Mouse (Mus musculus) thymus, adult 2 months (tissue): Measurements from ENCODE around the gene Dqx1.

ENCODE experiments used
- CTCF ChIP-seq: fragments of 200-500 bp; IDR thresholded peaks from 2 replicates; pipeline ENCODE4 v1.5.1; 2012; ENCODE audit warnings: mild to moderate bottlenecking, control low read depth, low read length, moderate library complexity, borderline replicate concordance; ENCODE audit not compliant: control insufficient read depth, poor library complexity, insufficient read depth; ENCODE audit errors: extremely low read depth
- POLR2A ChIP-seq: fragments of 200-500 bp; IDR thresholded peaks from 2 replicates; pipeline ENCODE4 v1.6.1; 2012; ENCODE audit warnings: mild to moderate bottlenecking, low read length, control low read depth, moderate library complexity; ENCODE audit not compliant: control insufficient read depth, poor library complexity, insufficient read depth; ENCODE audit errors: extremely low read depth

- TF ChIP-seq POLR2A (no peak), CTCF (no peak)
These were observed 38.6 kb upstream of the Dqx1 start for GRCm38 (mm10) chr6:83019044-83019443.
